Mouse (Mus musculus) embryonic facial prominence, embryonic 14.5 days (tissue): ENCODE data around the gene Vmo1. TPM values are rescaled to one million over a fixed set of nuclear protein-coding genes. Genes with fewer than 3 reads are reported as not detected.
A peak's percentile ranks its signal among the peaks of the same experiment; 100 is the strongest.
"Not testable (repeated sequence)": the region's sequence is repeated elsewhere in the genome, so short reads cannot be mapped to it uniquely, and the experiment has no call there.

ENCODE experiments used
- ATAC-seq: fragments of 200-750 bp; cut with Nextera tagmentation; 2 replicates; pipeline ENCODE4 v1.8.0; 2017; ENCODE audit warnings: low read depth, moderate number of reproducible peaks, moderate TSS enrichment
- DNase-seq: peaks from one replicate; pipeline ENCODE4 v3.0.0-alpha.2; 2015; ENCODE audit warnings: low spot score
- H3K27ac ChIP-seq: fragments of 300-500 bp; sonication (generic); replicated peaks from 2 replicates; pipeline ENCODE4 v1.5.1; 2014; ENCODE audit warnings: low read depth, mild to moderate bottlenecking, low read length, moderate library complexity
- H3K27me3 ChIP-seq: fragments of 300-500 bp; sonication (generic); replicated peaks from 2 replicates; pipeline ENCODE4 v1.6.1; 2014; ENCODE audit warnings: low read length; ENCODE audit not compliant: control insufficient read depth, insufficient read depth
- H3K36me3 ChIP-seq: fragments of 300-500 bp; sonication (generic); 2 replicates; pipeline ENCODE4 v1.6.1; 2014; ENCODE audit warnings: low read length, mixed read lengths; ENCODE audit not compliant: control insufficient read depth, insufficient read depth
- H3K4me1 ChIP-seq: fragments of 300-500 bp; sonication (generic); 2 replicates; pipeline ENCODE4 v1.6.1; 2014; ENCODE audit warnings: antibody characterized with exemption, low read length; ENCODE audit not compliant: control insufficient read depth, insufficient read depth
- H3K4me2 ChIP-seq: fragments of 300-500 bp; sonication (generic); 2 replicates; pipeline ENCODE4 v1.6.1; 2014; ENCODE audit warnings: low read depth, mild to moderate bottlenecking, low read length, moderate library complexity, mixed read lengths
- H3K4me3 ChIP-seq: fragments of 300-500 bp; sonication (generic); 2 replicates; pipeline ENCODE4 v1.5.1; 2014; ENCODE audit warnings: low read depth, mild to moderate bottlenecking, low read length
- H3K9ac ChIP-seq: fragments of 300-500 bp; sonication (generic); 2 replicates; pipeline ENCODE4 v1.6.1; 2014; ENCODE audit warnings: low read depth, mild to moderate bottlenecking, low read length, moderate library complexity, mixed read lengths
- H3K9me3 ChIP-seq: fragments of 300-500 bp; sonication (generic); 2 replicates; pipeline ENCODE4 v1.6.1; 2016; ENCODE audit warnings: low read length; ENCODE audit not compliant: control insufficient read depth
- WGBS: fragments of 180-500 bp; shearing (Covaris S2); extraction: QIAGEN DNeasy Blood & Tissue Kit; methylation state at CpG from one replicate; pipeline ENCODE4 v1.1.7; 2014; 5-methylcytosine and 5-hydroxymethylcytosine counted together
- polyA plus RNA-seq: library from polyadenylated mRNA; unstranded; fragments of >200 nt; fragmentation: Nextera tagmentation; extraction: Ambion mirVana; gene quantifications from 2 replicates; pipeline ENCODE4 v1.2.1, GENCODE M21; 2014

Gene Vmo1
- polyA plus RNA-seq, 1 experiment from 2014 or later = 0.54 TPM

- peak overlapping the region; percentile 78 for H3K9ac ChIP-seq
- H3K4me1 ChIP-seq = peaks cover 6% of the 10 kb centered on the region
- H3K4me3 ChIP-seq = peak overlapping the region; percentile 71
- 0 out of 2 replicates have a peak, but pooled peaks have one; percentile 26 for ATAC-seq
- H3K27me3 ChIP-seq = no peaks in the 10 kb centered on the region
- peak overlapping the region; percentile 36; the same call in 1 of the 2 replicates for H3K27ac ChIP-seq
- H3K36me3 ChIP-seq = peaks cover 35% of the 10 kb centered on the region
- no peaks in the 10 kb centered on the region for H3K9me3 ChIP-seq
- 3% methylated on average over 12 of the region's 12 CpGs for WGBS
- DNase-seq = no peak
- H3K4me2 ChIP-seq = peak overlapping the region; percentile 79
Measured at GRCm38 (mm10) chr11:70525726-70526125, 11.3 kb upstream of the Vmo1 start.

- H3K36me3 ChIP-seq = peaks cover 35% of the 10 kb centered on the region
- H3K9me3 ChIP-seq = no peaks in the 10 kb centered on the region
- DNase-seq (peak; percentile 99), ATAC-seq (peak; percentile 96)
- no peaks in the 10 kb centered on the region for H3K27me3 ChIP-seq
- WGBS = under 1% methylated on average over 24 of the region's 26 CpGs
- H3K9ac ChIP-seq = peak within 1 kb of the TSS; percentile 78
- peak within 1 kb of the TSS; percentile 79 for H3K4me2 ChIP-seq
- peak within 1 kb of the TSS; percentile 71 for H3K4me3 ChIP-seq
- peak within 1 kb of the TSS; percentile 36; the same call in 1 of the 2 replicates for H3K27ac ChIP-seq
- peaks cover 8% of the 10 kb centered on the region for H3K4me1 ChIP-seq
Measured at GRCm38 (mm10) chr11:70525184-70525678, 10.8 kb upstream of the Vmo1 start, which contains the start of gene Psmb6. Gene Psmb6 (plus strand): TSS chr11:70525367.

DNA sequence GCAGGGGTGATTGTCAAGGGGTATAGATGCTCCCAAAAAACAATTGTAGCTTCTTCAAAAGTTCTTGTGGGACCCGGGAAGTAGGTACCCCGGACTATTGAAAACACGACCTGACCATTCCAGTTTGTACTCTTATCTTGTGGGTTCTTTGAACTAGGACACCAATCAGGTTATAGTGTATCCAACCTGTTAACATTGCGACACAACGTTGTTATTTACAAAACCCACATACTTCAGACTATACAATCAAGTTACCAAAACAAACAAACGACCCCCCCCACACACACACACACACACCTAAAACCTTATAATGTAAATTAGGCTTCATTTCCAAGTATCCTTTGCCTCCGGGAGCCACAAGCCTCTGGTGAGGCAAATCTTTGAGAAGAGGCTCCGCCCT, 10.4 kb upstream of the Vmo1 start:
- Histone ChIP-seq H3K27ac (no peak overlapping the region), H3K9me3 (no peaks in the 10 kb centered on the region), H3K4me1 (peaks cover 12% of the 10 kb centered on the region), H3K4me3 (peak overlapping the region; percentile 71), H3K36me3 (peaks cover 35% of the 10 kb centered on the region), H3K9ac (peak overlapping the region; percentile 56; the same call in 1 of the 2 replicates), H3K4me2 (peak overlapping the region; percentile 79), H3K27me3 (no peaks in the 10 kb centered on the region)
- DNase-seq (no peak), ATAC-seq (peak; percentile 10; the same call in 1 of the 2 replicates)
- WGBS = 8% methylated on average over 8 of the region's 8 CpGs

DNA sequence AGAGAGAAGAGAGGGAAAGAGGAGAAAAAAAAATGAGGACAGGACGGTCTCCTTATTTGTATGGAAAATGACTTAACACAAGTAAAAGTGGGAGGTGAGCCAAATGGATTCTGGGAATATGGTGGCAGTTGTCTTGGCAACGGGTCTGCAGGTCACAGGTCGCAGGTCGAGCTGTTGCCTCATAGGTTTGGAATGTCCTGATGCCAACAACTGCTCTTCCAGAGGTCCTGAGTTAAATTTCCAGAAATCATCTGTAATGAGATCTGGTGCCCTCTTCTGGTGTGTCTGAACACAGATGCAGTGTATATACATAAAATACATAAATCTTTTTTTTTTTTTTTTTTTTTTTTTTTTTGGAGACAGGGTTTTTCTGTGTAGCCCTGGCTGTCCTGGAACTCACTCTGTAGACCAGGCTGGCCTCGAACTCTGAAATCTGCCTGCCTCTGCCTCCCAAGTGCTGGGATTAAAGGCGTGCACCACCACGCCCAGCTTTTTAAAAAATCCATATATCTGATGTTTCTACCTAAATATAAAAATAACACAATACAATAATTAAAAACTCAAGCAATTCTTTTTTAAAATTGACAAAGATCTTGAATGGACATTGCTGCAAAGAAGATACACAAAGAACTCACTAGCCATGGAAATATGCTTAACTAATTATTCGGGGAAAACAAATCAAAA, 9.0 kb upstream of the Vmo1 start:
- not testable (repeated sequence) for H3K27ac ChIP-seq, H3K4me2 ChIP-seq, DNase-seq, H3K4me3 ChIP-seq, H3K9ac ChIP-seq, H3K9me3 ChIP-seq, H3K27me3 ChIP-seq, ATAC-seq
- peaks cover 22% of the 10 kb centered on the region for H3K36me3 ChIP-seq
- WGBS = 89% methylated on average over 8 of the region's 8 CpGs
- peaks cover 13% of the 10 kb centered on the region for H3K4me1 ChIP-seq

DNA sequence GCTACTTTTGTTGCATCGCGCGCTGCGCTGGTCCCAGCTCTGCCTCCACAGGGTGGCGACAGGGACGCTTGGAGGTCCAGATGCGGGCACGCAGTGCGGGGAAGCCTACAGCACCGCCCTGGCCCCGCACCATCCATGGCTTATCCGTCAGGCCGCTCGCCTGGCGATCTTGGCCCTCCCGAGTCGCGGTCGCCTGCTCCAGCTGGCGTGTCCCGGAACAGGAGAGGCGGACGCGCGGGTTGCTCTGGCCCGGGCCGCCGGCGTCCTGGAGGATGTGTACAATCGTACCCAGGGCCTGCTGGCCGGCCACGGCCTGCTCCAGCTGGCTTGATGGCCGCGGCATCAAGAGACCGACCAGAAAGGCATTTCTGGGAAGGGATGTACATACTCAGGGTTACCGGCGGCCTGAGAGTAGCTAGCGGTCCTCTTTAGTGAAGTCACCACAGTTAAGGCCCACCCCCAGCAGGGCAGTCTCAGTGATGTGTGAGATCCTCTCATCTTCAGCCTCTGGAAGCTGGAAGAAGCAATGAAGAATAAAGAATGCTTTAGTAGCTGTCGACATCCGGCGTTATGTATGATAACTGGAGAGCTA, 5.9 kb upstream of the Vmo1 start:
- no peaks in the 10 kb centered on the region for H3K36me3 ChIP-seq
- ATAC-seq = peak; percentile 45
- peak overlapping the region; percentile 70; the same call in 1 of the 2 replicates for H3K27ac ChIP-seq

GRCm38 (mm10) chr11:70518923-70519322, 4.5 kb upstream of the Vmo1 start, which contains the start of gene Gltpd2:
Gene Gltpd2 (plus strand): TSS chr11:70519196.
- peak within 1 kb of the TSS; percentile 70; the same call in 1 of the 2 replicates for H3K27ac ChIP-seq
- no peak for DNase-seq
- H3K27me3 ChIP-seq = no peaks in the 10 kb centered on the region
- 81% methylated on average over 10 of the region's 10 CpGs for WGBS
- ATAC-seq = no peak
- H3K4me2 ChIP-seq = peak within 1 kb of the TSS; percentile 62
- no peaks in the 10 kb centered on the region for H3K36me3 ChIP-seq
- peak within 1 kb of the TSS; percentile 72 for H3K9ac ChIP-seq
- H3K9me3 ChIP-seq = no peaks in the 10 kb centered on the region
- peak within 1 kb of the TSS; percentile 36 for H3K4me3 ChIP-seq
- H3K4me1 ChIP-seq = 0 out of 2 replicates have a peak, but pooled peaks cover 8% of the 10 kb centered on the region

More for the DNA sequence above, 5.9 kb upstream of the Vmo1 start:
- no peaks in the 10 kb centered on the region for H3K9me3 ChIP-seq
- H3K27me3 ChIP-seq = no peaks in the 10 kb centered on the region
- H3K4me2 ChIP-seq = peak overlapping the region; percentile 62
- peak; percentile 52 for DNase-seq
- H3K9ac ChIP-seq = peak overlapping the region; percentile 72
- peak overlapping the region; percentile 36 for H3K4me3 ChIP-seq
- 19% methylated on average over 33 of the region's 41 CpGs for WGBS
- H3K4me1 ChIP-seq = 0 out of 2 replicates have a peak, but pooled peaks cover 8% of the 10 kb centered on the region

DNA sequence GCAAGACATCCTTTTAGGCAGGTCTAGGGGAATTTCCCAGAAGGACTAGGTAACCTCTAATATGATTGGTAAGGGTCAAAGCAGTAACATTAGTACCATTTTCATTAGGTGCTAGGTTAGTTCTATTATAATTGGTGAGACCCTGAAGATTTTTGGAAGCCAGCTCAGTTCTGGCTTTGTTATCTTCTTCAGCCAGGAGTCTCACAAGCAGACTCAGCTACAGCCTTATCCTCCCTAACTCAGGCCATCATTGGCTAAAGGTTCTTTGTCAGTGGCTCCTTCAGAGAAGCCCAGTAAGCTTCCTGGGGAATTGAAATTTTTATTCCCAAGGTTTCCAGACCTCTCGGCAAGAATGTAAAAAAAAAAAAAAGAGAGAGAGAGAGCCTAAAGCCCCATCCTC, 4.0 kb upstream of the Vmo1 start:
- no peak overlapping the region for H3K4me2 ChIP-seq
- no peak for ATAC-seq
- H3K27me3 ChIP-seq = no peaks in the 10 kb centered on the region
- H3K4me1 ChIP-seq = 0 out of 2 replicates have a peak, but pooled peaks cover 8% of the 10 kb centered on the region
- H3K9me3 ChIP-seq = no peaks in the 10 kb centered on the region
- no peak overlapping the region for H3K27ac ChIP-seq
- H3K36me3 ChIP-seq = no peaks in the 10 kb centered on the region
- no peak overlapping the region for H3K4me3 ChIP-seq
- no peak overlapping the region for H3K9ac ChIP-seq
- DNase-seq = no peak
- WGBS = 52% methylated on average over 1 of the region's 1 CpGs

- 0 out of 2 replicates have a peak, but pooled peaks cover 8% of the 10 kb centered on the region for H3K4me1 ChIP-seq
- ATAC-seq (no peak), DNase-seq (peak; percentile 60)
- 22% methylated on average over 2 of the region's 2 CpGs for WGBS
- H3K27me3 ChIP-seq = no peaks in the 10 kb centered on the region
- H3K9me3 ChIP-seq = no peaks in the 10 kb centered on the region
- no peak overlapping the region for H3K4me2 ChIP-seq
- no peak overlapping the region for H3K4me3 ChIP-seq
- no peak overlapping the region for H3K9ac ChIP-seq
- H3K36me3 ChIP-seq = no peaks in the 10 kb centered on the region
- H3K27ac ChIP-seq = no peak overlapping the region
Measured at GRCm38 (mm10) chr11:70516352-70516751, 1.9 kb upstream of the Vmo1 start.
